Mouse (Mus musculus) liver, adult 2 months (tissue): ENCODE measurements around the gene Gjc2.

Source experiments
- CTCF ChIP-seq: fragments of 200-500 bp; IDR thresholded peaks from 2 replicates; pipeline ENCODE4 v1.5.1; 2011; ENCODE audit warnings: low read depth, low read length, control low read depth
- POLR2A ChIP-seq: fragments of 200-500 bp; IDR thresholded peaks from 2 replicates; pipeline ENCODE4 v1.6.1; 2011; ENCODE audit warnings: low read length, control low read depth; ENCODE audit not compliant: insufficient read depth; ENCODE audit errors: extremely low read depth

- TF ChIP-seq POLR2A = no peak
- peak; percentile 77 for TF ChIP-seq CTCF
Measured at GRCm38 (mm10) chr11:59183821-59184220, 808 bp upstream of the Gjc2 start.
